Mouse (Mus musculus) forebrain, embryonic 13.5 days (tissue): Measurements from ENCODE around the gene Npnt. TPM values are rescaled to one million over a fixed set of nuclear protein-coding genes. Genes with fewer than 3 reads are reported as not detected.

ENCODE experiments used
- ATAC-seq: fragments of 200-750 bp; cut with Nextera tagmentation; 2 replicates; pipeline ENCODE4 v1.8.0; 2017
- H3K27ac ChIP-seq: fragments of 300-500 bp; sonication (generic); 2 replicates; pipeline ENCODE4 v1.5.1; 2015; ENCODE audit warnings: inconsistent platforms, mild to moderate bottlenecking, moderate library complexity
- H3K27me3 ChIP-seq: fragments of 300-500 bp; sonication (generic); 2 replicates; pipeline ENCODE4 v1.6.1; 2015; ENCODE audit warnings: mild to moderate bottlenecking, inconsistent platforms
- H3K36me3 ChIP-seq: fragments of 300-500 bp; sonication (generic); 2 replicates; pipeline ENCODE4 v1.6.1; 2015; ENCODE audit warnings: mild to moderate bottlenecking, inconsistent platforms; ENCODE audit not compliant: poor library complexity, severe bottlenecking
- H3K4me1 ChIP-seq: fragments of 300-500 bp; sonication (generic); 2 replicates; pipeline ENCODE4 v1.6.1; 2015; ENCODE audit warnings: inconsistent platforms
- H3K4me2 ChIP-seq: fragments of 300-500 bp; sonication (generic); 2 replicates; pipeline ENCODE4 v1.6.1; 2015; ENCODE audit warnings: inconsistent platforms, mild to moderate bottlenecking, moderate library complexity
- H3K4me3 ChIP-seq: fragments of 300-500 bp; sonication (generic); 2 replicates; pipeline ENCODE4 v1.5.1; 2015; ENCODE audit warnings: mild to moderate bottlenecking, inconsistent platforms
- H3K9ac ChIP-seq: fragments of 300-500 bp; sonication (generic); 2 replicates; pipeline ENCODE4 v1.6.1; 2015; ENCODE audit warnings: mild to moderate bottlenecking, inconsistent platforms
- H3K9me3 ChIP-seq: fragments of 300-500 bp; sonication (generic); replicated peaks from 2 replicates; pipeline ENCODE4 v1.6.1; 2016; ENCODE audit warnings: inconsistent platforms
- WGBS: fragments of 180-500 bp; shearing (Covaris S2); methylation state at CpG from one replicate; pipeline ENCODE4 v1.1.7; 2015; 5-methylcytosine and 5-hydroxymethylcytosine counted together
- polyA plus RNA-seq: library from polyadenylated mRNA; unstranded; fragments of >200 nt; fragmentation: Nextera tagmentation; extraction: Ambion mirVana; gene quantifications from 2 replicates; pipeline ENCODE4 v1.2.1, GENCODE M21; 2015

Npnt gene
- polyA plus RNA-seq, 1 experiment from 2014 or later: 3.8 TPM

DNA sequence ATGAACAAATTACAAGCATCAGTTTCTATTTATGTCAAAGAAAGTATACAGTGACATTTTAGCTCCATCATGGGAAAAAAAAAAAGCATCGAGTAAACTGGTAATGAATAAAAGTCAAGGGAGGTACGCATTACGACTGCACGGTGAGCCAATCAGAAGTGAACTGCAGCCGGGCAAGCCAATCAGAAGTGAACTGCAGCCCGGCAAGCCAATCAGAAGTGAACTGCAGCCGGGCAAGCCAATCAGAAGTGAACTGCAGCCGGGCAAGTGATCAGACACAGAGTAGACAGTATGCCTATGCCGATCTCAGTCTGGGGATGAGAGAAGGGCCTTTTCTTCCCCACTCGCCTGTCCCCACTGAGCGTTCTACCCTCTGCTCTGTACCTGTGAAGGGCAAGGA, 46.7 kb downstream of the Npnt start:
- 95% methylated on average over 11 of the region's 11 CpGs for WGBS
- H3K36me3 ChIP-seq: no peaks in the 10 kb centered on the region
- no peak for ATAC-seq
- no peak overlapping the region for H3K9ac ChIP-seq
- no peak overlapping the region for H3K27ac ChIP-seq
- H3K4me3 ChIP-seq: no peak overlapping the region
- H3K4me2 ChIP-seq: no peak overlapping the region
- no peaks in the 10 kb centered on the region for H3K4me1 ChIP-seq
- H3K9me3 ChIP-seq: no peaks in the 10 kb centered on the region
- H3K27me3 ChIP-seq: no peaks in the 10 kb centered on the region

DNA sequence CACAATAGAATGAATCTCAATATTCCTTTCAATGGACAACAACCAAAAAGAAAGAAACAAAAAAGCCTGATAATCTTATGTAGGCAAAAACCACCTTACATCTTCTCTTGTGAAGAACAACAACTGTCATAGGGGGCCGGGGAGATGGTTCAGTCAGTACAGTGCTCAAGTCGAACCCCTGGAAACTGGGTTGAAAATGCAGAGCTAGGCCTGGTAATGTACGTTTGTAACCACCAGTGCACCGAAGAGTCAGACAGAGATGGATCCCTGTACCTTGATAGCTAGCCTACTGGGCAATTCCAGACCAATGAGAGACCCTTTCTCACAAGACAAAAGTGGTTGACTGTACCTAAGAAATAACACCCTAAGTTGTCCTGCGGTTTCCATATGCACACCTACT, 47.2 kb downstream of the Npnt start:
- Histone ChIP-seq H3K4me1 (no peaks in the 10 kb centered on the region), H3K4me3 (no peak overlapping the region), H3K27me3 (no peaks in the 10 kb centered on the region), H3K9ac (no peak overlapping the region), H3K36me3 (no peaks in the 10 kb centered on the region), H3K9me3 (no peaks in the 10 kb centered on the region), H3K27ac (no peak overlapping the region), H3K4me2 (no peak overlapping the region)
- no peak for ATAC-seq
- WGBS: 97% methylated on average over 5 of the region's 5 CpGs

DNA sequence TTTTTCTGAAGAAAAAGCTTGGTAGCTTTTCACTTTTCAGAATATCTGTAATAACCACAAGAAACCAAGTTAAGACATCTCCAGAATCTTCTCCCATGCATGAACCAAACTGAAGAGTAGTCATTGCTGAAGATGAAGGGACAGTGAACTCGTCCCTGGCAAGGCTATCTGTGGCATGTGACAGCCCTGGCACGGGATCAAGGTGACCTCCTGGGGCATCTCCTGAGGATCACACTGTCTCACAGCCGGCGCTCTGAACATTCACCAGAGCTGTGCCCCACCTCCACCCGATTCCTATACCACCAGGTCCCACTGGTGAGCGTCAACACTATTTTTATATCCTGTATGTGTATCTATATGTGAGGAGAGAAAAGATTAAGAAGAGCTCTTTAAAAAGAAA, 47.9 kb downstream of the Npnt start:
- Histone ChIP-seq H3K4me3 (no peak overlapping the region), H3K36me3 (no peaks in the 10 kb centered on the region), H3K4me2 (no peak overlapping the region), H3K9ac (no peak overlapping the region), H3K27me3 (no peaks in the 10 kb centered on the region), H3K4me1 (no peaks in the 10 kb centered on the region), H3K9me3 (no peaks in the 10 kb centered on the region), H3K27ac (no peak overlapping the region)
- WGBS: 87% methylated on average over 6 of the region's 6 CpGs
- no peak for ATAC-seq

DNA sequence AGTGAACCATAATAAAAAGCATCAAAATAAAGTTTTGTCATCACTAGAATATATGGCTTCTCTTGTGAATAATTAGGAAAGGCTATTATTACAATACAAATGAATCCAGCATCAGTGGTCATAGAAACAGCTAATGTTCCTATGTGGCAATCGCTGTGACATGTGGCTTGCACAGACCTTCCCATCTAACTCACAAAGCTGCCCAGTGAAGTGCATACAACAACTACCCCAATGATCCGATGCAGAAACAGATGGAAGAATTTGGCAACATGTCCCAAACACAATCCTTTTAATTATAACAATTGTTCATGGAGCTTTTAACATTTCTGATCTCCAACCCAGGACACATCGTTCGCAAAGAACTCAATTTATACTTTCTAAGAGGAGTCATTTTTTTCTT, 52.2 kb downstream of the Npnt start:
- Histone ChIP-seq H3K4me3 (no peak overlapping the region), H3K9me3 (no peaks in the 10 kb centered on the region), H3K27ac (no peak overlapping the region), H3K36me3 (no peaks in the 10 kb centered on the region), H3K4me1 (no peaks in the 10 kb centered on the region), H3K27me3 (no peaks in the 10 kb centered on the region), H3K9ac (no peak overlapping the region), H3K4me2 (no peak overlapping the region)
- ATAC-seq: no peak
- 79% methylated on average over 4 of the region's 4 CpGs for WGBS

DNA sequence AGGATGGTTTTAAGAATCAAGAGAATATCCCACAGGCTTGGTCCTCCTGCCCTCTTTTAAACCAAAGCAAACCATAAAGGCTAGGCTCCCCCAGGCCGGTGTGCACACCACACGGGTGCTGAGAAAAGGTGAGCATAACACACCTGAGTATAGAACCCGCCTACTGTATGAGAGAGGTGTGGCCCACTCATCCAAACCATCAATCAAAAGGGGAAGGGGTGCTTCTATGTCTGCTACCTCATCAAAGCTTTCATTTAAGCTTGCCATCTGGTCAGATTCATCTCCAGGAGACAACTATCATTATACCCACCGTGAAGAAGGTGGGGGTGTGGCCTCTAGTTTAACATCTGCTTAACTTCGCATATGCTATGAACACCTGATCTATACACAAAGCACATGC, 52.7 kb downstream of the Npnt start:
- H3K9ac ChIP-seq: no peak overlapping the region
- H3K9me3 ChIP-seq: no peaks in the 10 kb centered on the region
- no peak overlapping the region for H3K27ac ChIP-seq
- no peak overlapping the region for H3K4me2 ChIP-seq
- peak; percentile 61 for ATAC-seq
- no peaks in the 10 kb centered on the region for H3K36me3 ChIP-seq
- no peaks in the 10 kb centered on the region for H3K27me3 ChIP-seq
- no peak overlapping the region for H3K4me3 ChIP-seq
- WGBS: 85% methylated on average over 5 of the region's 5 CpGs
- H3K4me1 ChIP-seq: no peaks in the 10 kb centered on the region

DNA sequence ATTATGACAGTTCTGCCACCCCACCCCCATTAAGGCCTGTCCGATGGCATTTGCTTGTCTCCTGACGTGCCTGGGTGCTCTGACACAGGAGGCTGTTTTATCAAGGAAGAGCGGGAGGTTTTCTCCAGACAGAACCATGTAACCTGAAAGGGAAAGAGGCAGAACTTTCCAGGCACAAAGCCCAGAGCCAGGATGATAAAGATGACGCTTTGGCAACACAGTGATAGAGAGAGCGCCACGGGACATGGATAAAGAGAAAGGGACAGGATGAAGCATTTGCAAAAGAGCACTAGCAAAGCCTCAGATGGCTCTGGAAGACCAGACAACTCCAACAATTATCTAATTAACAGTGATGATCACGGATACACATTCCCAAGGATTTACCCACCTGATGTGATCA, 56.0 kb downstream of the Npnt start:
- Histone ChIP-seq H3K36me3 (no peaks in the 10 kb centered on the region), H3K9me3 (no peaks in the 10 kb centered on the region), H3K9ac (no peak overlapping the region), H3K4me2 (no peak overlapping the region), H3K4me3 (no peak overlapping the region), H3K27ac (no peak overlapping the region), H3K27me3 (no peaks in the 10 kb centered on the region), H3K4me1 (no peaks in the 10 kb centered on the region)
- WGBS: 90% methylated on average over 7 of the region's 7 CpGs
- no peak for ATAC-seq

DNA sequence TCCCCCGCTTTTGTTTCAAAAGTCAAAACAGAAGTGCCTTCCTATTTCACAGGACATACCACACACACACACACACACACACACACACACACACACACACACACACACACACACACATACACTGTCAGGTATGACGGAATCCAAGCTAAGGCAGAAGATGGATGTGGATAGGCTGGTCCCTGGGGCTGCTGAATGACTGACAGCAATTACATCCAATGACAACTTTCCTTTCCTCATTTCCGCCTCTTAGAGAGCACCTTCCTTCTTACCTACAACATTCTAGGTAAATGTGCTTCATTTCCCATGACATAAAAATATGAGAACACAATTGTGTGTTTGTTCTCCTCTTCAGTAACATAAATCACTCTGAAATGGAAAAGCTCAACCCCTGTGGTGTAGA, 56.4 kb downstream of the Npnt start:
- WGBS: 95% methylated on average over 3 of the region's 3 CpGs
- Histone ChIP-seq H3K4me1 (no peaks in the 10 kb centered on the region), H3K36me3 (no peaks in the 10 kb centered on the region), H3K27ac (no peak overlapping the region), H3K9ac (no peak overlapping the region), H3K4me3 (no peak overlapping the region), H3K27me3 (no peaks in the 10 kb centered on the region), H3K4me2 (no peak overlapping the region), H3K9me3 (no peaks in the 10 kb centered on the region)
- ATAC-seq: no peak

DNA sequence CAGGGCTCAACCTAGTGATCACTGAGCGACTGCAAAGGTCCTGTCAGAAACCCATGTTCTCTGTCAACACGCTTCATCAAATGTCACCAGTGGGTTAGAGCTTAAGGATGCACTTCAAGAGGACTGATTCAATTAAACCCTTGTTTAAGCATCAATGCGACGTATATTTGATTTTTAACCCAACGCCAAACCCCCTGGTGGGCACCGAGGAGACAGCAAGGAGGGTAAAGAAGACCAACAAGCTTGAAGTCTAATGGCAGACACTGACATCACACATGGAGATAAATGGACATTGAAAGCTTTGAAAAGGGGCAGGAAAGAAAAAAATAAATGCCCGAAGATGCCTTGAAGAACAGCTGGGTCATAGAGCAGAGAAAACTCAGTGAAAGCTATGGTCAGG, 57.0 kb downstream of the Npnt start:
- Histone ChIP-seq H3K4me1 (no peaks in the 10 kb centered on the region), H3K9ac (no peak overlapping the region), H3K9me3 (no peaks in the 10 kb centered on the region), H3K27ac (no peak overlapping the region), H3K4me2 (no peak overlapping the region), H3K4me3 (no peak overlapping the region), H3K27me3 (no peaks in the 10 kb centered on the region), H3K36me3 (no peaks in the 10 kb centered on the region)
- WGBS: 85% methylated on average over 7 of the region's 7 CpGs
- no peak for ATAC-seq

DNA sequence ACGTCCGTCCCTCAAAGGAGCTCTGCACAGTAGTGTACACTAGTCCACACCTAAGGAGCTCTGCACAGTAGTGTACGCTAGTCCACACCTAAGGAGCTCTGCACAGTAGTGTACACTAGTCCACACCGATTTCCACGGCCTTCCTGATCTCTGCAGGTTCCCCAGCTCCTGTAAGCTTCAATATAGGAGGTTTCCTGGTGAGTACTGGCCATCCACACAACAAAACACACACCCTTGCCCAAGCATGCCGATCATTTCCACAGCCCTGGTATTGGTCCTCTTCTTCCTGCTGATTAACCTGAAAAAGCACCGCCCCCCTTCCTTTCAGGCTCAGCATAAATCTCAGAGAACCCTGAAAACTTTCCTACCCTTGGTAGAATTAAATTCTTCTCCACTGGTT, 57.6 kb downstream of the Npnt start:
- ATAC-seq: no peak
- Histone ChIP-seq H3K27ac (no peak overlapping the region), H3K4me1 (no peaks in the 10 kb centered on the region), H3K27me3 (no peaks in the 10 kb centered on the region), H3K4me2 (no peak overlapping the region), H3K9me3 (no peaks in the 10 kb centered on the region), H3K36me3 (no peaks in the 10 kb centered on the region), H3K9ac (no peak overlapping the region), H3K4me3 (no peak overlapping the region)
- WGBS: 88% methylated on average over 7 of the region's 7 CpGs

DNA sequence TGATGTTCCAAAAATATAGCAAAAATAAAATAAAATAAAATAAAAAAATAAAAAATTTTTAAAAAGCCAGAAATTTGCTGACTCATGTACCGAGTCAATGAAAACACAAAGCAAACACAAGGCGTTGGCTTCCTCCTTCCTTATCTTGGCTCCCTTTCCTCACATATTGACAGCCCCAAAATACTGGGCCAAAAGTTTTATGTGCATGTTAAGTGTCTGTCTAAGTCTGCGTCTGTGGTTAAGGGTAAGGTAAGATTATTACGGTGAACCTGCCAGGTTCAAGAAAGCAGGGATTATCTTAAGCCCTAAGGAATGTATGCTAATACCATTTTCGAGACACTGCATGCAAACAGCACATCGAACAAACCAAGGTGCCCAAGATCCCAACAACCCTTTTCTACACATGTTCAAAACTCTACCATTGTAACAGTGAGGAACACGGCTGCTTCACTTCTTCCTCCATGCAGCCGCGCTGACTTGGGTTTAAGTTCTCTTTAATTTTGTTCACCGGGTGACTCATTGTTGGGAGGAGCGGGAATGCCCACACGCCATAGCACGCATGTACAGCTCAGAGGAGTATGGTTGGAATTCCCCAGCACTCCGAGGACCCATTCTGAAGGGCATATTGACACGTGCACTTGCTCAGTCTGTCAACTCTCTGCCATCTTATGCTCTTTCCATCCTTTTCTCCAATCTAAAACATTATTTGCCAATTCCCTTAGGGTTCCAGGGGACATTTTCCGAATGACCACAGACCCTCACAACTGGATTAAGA, 62.8 kb downstream of the Npnt start:
- Histone ChIP-seq H3K36me3 (no peaks in the 10 kb centered on the region), H3K4me1 (no peaks in the 10 kb centered on the region), H3K4me3 (no peak overlapping the region), H3K27me3 (no peaks in the 10 kb centered on the region), H3K9me3 (no peaks in the 10 kb centered on the region), H3K4me2 (no peak overlapping the region), H3K27ac (no peak overlapping the region), H3K9ac (no peak overlapping the region)
- WGBS: 93% methylated on average over 16 of the region's 16 CpGs
- no peak for ATAC-seq

DNA sequence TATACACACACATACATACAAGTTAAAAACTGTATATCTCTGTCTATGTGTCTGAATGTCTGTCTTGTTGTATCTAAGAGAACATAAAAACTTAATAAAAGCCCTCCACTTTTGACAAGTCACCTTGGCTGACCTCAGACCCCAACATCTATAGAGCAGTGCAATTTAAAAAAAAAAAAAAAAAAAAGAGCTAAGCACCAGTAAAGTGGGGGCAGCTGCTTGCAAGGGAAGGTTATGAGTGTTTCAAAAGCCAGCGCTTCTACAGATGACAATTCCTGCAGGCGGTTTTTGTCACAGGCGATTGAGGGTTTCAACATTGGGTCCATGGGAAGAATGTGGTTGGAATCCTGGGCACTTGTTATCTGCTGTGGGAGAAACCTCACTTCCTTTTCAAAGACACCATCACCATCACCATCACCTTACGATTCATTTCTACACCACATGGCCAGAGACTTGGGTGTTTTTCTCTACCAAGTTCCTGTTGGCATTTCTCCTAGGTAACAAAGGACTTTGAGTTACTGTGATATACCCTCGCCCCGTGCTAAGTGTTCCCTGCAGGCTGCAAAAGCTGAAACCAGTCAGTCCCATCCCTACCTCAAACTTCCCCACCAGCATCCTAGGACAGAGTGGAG, 63.6 kb downstream of the Npnt start:
- no peak overlapping the region for H3K4me2 ChIP-seq
- H3K4me3 ChIP-seq: no peak overlapping the region
- no peaks in the 10 kb centered on the region for H3K9me3 ChIP-seq
- H3K4me1 ChIP-seq: no peaks in the 10 kb centered on the region
- no peak overlapping the region for H3K9ac ChIP-seq
- no peaks in the 10 kb centered on the region for H3K27me3 ChIP-seq
- 97% methylated on average over 6 of the region's 6 CpGs for WGBS
- H3K36me3 ChIP-seq: no peaks in the 10 kb centered on the region
- no peak for ATAC-seq
- H3K27ac ChIP-seq: no peak overlapping the region

DNA sequence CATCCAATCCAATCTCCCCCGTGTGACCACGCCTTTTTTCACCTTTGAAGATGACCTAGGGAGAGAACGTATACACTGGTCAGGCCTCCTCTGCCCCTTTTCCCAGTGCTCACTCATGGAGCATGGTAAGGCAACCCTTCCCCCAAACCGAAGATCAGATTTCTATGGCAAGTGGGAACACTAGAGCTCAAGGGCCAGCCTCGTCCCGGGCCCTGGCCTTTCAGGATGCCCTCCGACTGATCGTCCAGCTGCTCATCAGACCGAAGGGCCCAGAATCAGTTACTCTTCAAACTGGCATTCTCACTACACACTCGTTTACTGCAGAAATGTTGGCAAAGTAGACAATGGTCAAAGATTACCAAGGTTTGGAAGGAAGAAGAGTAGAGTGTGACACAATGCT, 65.6 kb downstream of the Npnt start:
- no peak overlapping the region for H3K4me2 ChIP-seq
- H3K4me3 ChIP-seq: no peak overlapping the region
- no peak for ATAC-seq
- H3K27me3 ChIP-seq: no peaks in the 10 kb centered on the region
- no peak overlapping the region for H3K9ac ChIP-seq
- WGBS: 84% methylated on average over 10 of the region's 10 CpGs
- H3K36me3 ChIP-seq: no peaks in the 10 kb centered on the region
- H3K4me1 ChIP-seq: peaks cover 8% of the 10 kb centered on the region; the same call in 1 of the 2 replicates
- H3K9me3 ChIP-seq: no peaks in the 10 kb centered on the region
- no peak overlapping the region for H3K27ac ChIP-seq

DNA sequence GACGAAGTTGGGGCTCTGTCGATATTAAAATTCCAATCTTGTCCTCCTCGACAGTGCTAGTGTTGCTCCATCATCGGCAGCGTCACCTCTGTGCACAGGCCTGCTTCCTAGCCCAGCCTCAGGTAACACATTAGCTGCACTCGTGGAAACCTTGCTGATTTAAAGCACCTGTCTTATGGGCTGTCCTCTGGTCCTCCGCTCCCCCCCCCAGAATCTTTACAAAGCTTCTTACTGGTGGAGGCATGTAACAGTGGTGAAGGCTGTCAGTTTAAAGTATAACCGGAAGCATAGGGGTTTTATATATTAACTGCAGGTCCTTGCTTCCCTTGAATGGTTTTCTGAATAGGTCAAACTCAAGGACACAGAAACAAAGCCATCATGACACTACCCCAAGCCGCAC, 66.8 kb downstream of the Npnt start:
- H3K4me2 ChIP-seq: no peak overlapping the region
- H3K27me3 ChIP-seq: no peaks in the 10 kb centered on the region
- no peak overlapping the region for H3K4me3 ChIP-seq
- 87% methylated on average over 9 of the region's 9 CpGs for WGBS
- no peaks in the 10 kb centered on the region for H3K36me3 ChIP-seq
- no peaks in the 10 kb centered on the region for H3K9me3 ChIP-seq
- H3K9ac ChIP-seq: no peak overlapping the region
- no peak overlapping the region for H3K27ac ChIP-seq
- no peak for ATAC-seq
- H3K4me1 ChIP-seq: peaks cover 8% of the 10 kb centered on the region; the same call in 1 of the 2 replicates
